Mouse (Mus musculus): ENCODE measurements around the gene Dusp8. TPM values are rescaled to one million over a fixed set of nuclear protein-coding genes. Genes with fewer than 3 reads are reported as not detected.

The Dusp8 gene
- polyA plus RNA-seq, 1 experiment from 2014 or later, result 113 TPM

DNA sequence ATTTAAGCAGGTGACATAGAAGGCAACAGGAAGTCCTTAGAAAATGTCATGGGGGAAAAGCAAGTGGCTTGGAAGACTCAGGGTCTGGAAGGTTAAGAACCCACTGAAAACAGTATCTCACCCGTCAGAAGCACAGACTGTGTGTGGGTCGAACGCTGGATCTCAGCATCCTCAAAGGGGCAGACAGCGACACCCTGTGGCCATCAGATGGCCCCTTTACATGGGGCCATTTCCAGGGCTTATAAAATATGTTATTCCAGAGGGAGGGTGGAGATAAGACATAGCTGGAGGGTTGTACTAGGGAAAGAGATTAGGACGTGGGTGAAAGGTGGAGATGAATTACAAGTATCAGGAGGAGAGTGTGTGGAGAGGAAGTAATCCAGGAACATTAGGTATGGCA is 24.0 kb upstream of the Dusp8 start:
- H3K9me3 ChIP-seq (replicated peaks; ENCODE audit: control insufficient read depth, low read length, poor library complexity, severe bottlenecking), result no peaks in the 10 kb centered on the region
- no peak overlapping the region for H3K9ac ChIP-seq (ENCODE audit: low read depth, low read length)
- no peak overlapping the region for H3K4me3 ChIP-seq (ENCODE audit: low read depth, low read length)
- H3K4me2 ChIP-seq (ENCODE audit: low read length), result no peak overlapping the region
- no peaks in the 10 kb centered on the region for H3K27me3 ChIP-seq (ENCODE audit: control insufficient read depth, insufficient read depth, low read depth, low read length)
- no peaks in the 10 kb centered on the region for H3K36me3 ChIP-seq (ENCODE audit: control insufficient read depth, insufficient read depth, low read length)
- H3K4me1 ChIP-seq (ENCODE audit: control insufficient read depth, insufficient read depth, low read length), result no peaks in the 10 kb centered on the region
- no peak overlapping the region for H3K27ac ChIP-seq (ENCODE audit: low read length)
- WGBS, result 13% methylated on average over 5 of the region's 5 CpGs
- ATAC-seq, result no peak

DNA sequence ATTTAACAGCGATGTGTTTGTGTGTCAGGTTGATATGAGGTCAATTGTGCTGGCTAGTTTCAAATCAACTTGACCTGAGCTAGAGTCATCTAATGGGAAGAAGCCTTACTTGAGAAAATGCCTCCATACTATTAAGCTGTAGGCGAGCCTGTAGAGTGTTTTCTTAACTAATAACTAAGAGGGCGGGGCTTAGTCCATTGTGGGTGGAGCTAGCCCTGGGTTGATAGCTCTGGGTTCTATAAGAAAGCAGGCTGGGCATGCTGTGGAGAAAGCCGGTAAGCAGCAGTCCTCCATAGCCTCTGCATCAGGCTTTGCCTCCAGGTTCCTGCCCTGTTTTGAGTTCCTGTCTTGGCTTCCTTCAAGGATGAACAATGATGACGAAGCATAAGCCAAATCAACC is 9.1 kb upstream of the Dusp8 start:
- Histone ChIP-seq H3K4me1 (ENCODE audit: control insufficient read depth, insufficient read depth, low read length) (no peaks in the 10 kb centered on the region), H3K36me3 (ENCODE audit: control insufficient read depth, insufficient read depth, low read length) (no peaks in the 10 kb centered on the region), H3K4me2 (ENCODE audit: low read length) (no peak overlapping the region), H3K4me3 (ENCODE audit: low read depth, low read length) (no peak overlapping the region), H3K9me3 (replicated peaks; ENCODE audit: control insufficient read depth, low read length, poor library complexity, severe bottlenecking) (no peaks in the 10 kb centered on the region), H3K27me3 (ENCODE audit: control insufficient read depth, insufficient read depth, low read depth, low read length) (no peaks in the 10 kb centered on the region), H3K9ac (ENCODE audit: low read depth, low read length) (no peak overlapping the region), H3K27ac (ENCODE audit: low read length) (no peak overlapping the region)
- no peak for ATAC-seq
- WGBS, result 59% methylated on average over 5 of the region's 5 CpGs

DNA sequence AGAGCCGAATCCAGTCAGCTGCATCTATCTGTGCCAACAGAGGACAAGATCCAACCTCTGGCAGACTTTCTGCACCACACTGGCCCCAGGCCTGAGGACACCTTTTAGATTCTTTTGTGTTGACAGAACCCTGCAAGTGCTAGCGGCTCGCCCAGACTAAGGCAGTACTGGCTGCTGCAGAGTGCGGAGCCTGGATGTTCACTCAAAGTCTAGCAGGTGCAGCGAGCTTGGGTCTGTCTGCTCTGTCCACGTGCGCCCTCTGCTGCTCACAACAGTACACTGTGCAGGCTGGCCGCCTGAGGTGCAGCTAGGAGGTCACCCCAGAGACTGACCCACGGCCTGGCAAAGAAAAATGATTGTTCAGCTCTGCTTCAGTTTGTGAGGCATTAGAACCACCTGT is 2.1 kb upstream of the Dusp8 start:
- H3K4me1 ChIP-seq (ENCODE audit: control insufficient read depth, insufficient read depth, low read length), result peaks cover 21% of the 10 kb centered on the region
- no peak overlapping the region for H3K27ac ChIP-seq (ENCODE audit: low read length)
- peak; percentile 57 for ATAC-seq
- peak overlapping the region; percentile 43 for H3K4me2 ChIP-seq (ENCODE audit: low read length)
- H3K36me3 ChIP-seq (ENCODE audit: control insufficient read depth, insufficient read depth, low read length), result no peaks in the 10 kb centered on the region
- H3K9ac ChIP-seq (ENCODE audit: low read depth, low read length), result no peak overlapping the region; the same call in 1 of the 2 replicates
- H3K27me3 ChIP-seq (ENCODE audit: control insufficient read depth, insufficient read depth, low read depth, low read length), result no peaks in the 10 kb centered on the region
- no peaks in the 10 kb centered on the region for H3K9me3 ChIP-seq (replicated peaks; ENCODE audit: control insufficient read depth, low read length, poor library complexity, severe bottlenecking)
- WGBS, result 10% methylated on average over 9 of the region's 9 CpGs
- peak overlapping the region; percentile 12; the same call in 1 of the 2 replicates for H3K4me3 ChIP-seq (ENCODE audit: low read depth, low read length)

DNA sequence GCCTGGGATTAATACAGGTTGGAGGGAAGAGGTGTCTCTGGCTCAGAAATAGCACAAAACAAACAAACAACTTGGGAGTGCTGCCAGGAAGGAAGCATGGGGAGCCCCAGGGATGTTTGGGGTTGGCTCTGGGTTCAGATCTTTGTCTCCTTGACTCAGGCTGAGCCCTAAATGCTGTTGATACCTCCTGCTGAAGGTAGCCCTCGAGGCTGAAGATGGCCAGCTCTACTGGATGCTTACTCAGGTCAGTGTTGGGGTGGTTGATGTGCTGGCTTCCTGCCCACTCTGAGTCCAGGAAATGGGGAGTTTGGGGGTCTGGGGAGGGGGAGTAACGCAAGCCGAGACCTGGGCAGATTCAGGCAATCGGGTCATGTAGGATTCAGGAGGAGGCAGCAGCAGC is 1.1 kb upstream of the Dusp8 start:
- Histone ChIP-seq H3K36me3 (ENCODE audit: control insufficient read depth, insufficient read depth, low read length) (no peaks in the 10 kb centered on the region), H3K9me3 (replicated peaks; ENCODE audit: control insufficient read depth, low read length, poor library complexity, severe bottlenecking) (no peaks in the 10 kb centered on the region), H3K9ac (ENCODE audit: low read depth, low read length) (peak overlapping the region; percentile 99; the same call in 1 of the 2 replicates), H3K27ac (ENCODE audit: low read length) (no peak overlapping the region), H3K4me2 (ENCODE audit: low read length) (peak overlapping the region; percentile 96), H3K27me3 (ENCODE audit: control insufficient read depth, insufficient read depth, low read depth, low read length) (no peaks in the 10 kb centered on the region), H3K4me3 (ENCODE audit: low read depth, low read length) (peak overlapping the region; percentile 88; the same call in 1 of the 2 replicates), H3K4me1 (ENCODE audit: control insufficient read depth, insufficient read depth, low read length) (peaks cover 32% of the 10 kb centered on the region)
- 66% methylated on average over 4 of the region's 4 CpGs for WGBS
- no peak for ATAC-seq

DNA sequence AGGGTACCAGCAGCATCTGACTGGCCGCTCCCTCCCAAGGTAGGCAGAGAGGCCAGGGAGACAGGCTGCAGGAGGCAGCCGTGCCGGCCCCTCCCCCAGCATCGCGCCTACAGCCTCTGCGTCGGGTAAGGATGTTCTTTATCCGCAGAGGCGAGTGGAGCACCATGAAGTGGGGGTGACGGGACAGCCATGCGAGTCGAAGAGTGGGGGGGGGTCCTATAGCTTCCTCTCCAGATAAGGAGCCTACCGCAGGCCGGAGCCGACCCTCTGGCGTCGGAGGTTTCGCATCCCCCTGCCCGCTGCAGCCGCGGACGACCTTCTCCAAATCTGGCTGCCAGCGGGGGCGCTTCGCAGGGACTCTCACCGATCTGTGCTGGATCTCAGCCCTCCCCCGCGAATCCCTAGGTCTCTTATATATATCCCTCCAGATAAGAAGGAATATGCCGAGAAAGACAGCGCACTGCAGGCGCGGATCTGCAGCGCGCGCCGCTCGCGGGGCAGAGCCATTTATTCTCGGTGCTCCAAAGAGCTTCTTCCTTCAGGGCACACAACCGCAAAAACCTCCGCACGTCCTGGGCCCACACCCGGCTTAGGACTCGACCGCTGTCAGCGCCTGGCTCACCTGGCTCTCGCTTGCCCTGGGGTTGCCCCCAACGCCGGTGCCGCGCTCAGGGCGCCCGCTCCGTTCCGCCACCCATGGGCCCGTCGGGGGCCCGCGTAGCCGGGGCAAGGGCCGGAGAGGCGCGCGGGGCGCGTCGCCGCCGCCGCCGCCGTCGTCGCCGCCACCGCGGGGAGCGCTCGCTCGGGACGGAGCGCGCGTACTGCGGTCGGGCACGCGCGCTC is 1.1 kb downstream of the Dusp8 start:
- WGBS, result under 1% methylated on average over 88 of the region's 89 CpGs
- H3K9me3 ChIP-seq (replicated peaks; ENCODE audit: control insufficient read depth, low read length, poor library complexity, severe bottlenecking), result no peaks in the 10 kb centered on the region

DNA sequence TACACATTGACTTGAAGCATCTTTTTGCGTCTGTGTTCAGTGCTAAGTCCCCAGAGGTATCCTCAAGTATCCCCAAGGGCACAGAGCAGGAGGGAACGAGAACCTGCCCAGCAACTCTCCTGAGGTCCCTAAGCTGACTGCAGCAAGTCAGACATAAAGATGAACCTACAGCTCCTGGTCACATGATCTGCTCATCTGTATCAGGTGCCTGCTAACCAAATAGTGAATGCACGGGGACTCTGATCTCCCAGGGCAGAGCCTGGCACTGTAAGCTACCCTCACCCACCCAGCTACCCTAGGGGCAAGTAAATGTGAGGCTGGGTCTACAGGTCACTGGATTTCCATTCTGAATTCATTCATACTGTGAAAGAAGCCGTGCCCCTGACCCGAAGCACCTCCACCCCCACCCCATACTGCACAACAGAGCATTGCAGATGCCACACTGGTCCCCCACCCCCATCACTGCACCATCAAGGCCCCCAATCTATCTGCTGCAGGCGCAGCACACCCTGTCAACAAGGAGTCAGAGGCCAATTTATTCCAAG is 1.9 kb downstream of the Dusp8 start:
- Histone ChIP-seq H3K4me3 (ENCODE audit: low read depth, low read length) (peak overlapping the region; percentile 88), H3K4me1 (ENCODE audit: control insufficient read depth, insufficient read depth, low read length) (peaks cover 61% of the 10 kb centered on the region), H3K36me3 (ENCODE audit: control insufficient read depth, insufficient read depth, low read length) (no peaks in the 10 kb centered on the region), H3K9me3 (replicated peaks; ENCODE audit: control insufficient read depth, low read length, poor library complexity, severe bottlenecking) (no peaks in the 10 kb centered on the region), H3K27me3 (ENCODE audit: control insufficient read depth, insufficient read depth, low read depth, low read length) (no peaks in the 10 kb centered on the region), H3K4me2 (ENCODE audit: low read length) (peak overlapping the region; percentile 96), H3K9ac (ENCODE audit: low read depth, low read length) (peak overlapping the region; percentile 99), H3K27ac (ENCODE audit: low read length) (peak overlapping the region; percentile 98)
- WGBS, result 10% methylated on average over 6 of the region's 6 CpGs
- no peak for ATAC-seq

More for the DNA sequence above, 1.1 kb downstream of the Dusp8 start:
- Histone ChIP-seq H3K36me3 (ENCODE audit: control insufficient read depth, insufficient read depth, low read length) (no peaks in the 10 kb centered on the region), H3K27me3 (ENCODE audit: control insufficient read depth, insufficient read depth, low read depth, low read length) (no peaks in the 10 kb centered on the region), H3K4me3 (ENCODE audit: low read depth, low read length) (peak overlapping the region; percentile 88), H3K4me2 (ENCODE audit: low read length) (peak overlapping the region; percentile 96), H3K4me1 (ENCODE audit: control insufficient read depth, insufficient read depth, low read length) (peaks cover 53% of the 10 kb centered on the region), H3K9ac (ENCODE audit: low read depth, low read length) (peak overlapping the region; percentile 99), H3K27ac (ENCODE audit: low read length) (peak overlapping the region; percentile 98)
- peak; percentile 21 for ATAC-seq

DNA sequence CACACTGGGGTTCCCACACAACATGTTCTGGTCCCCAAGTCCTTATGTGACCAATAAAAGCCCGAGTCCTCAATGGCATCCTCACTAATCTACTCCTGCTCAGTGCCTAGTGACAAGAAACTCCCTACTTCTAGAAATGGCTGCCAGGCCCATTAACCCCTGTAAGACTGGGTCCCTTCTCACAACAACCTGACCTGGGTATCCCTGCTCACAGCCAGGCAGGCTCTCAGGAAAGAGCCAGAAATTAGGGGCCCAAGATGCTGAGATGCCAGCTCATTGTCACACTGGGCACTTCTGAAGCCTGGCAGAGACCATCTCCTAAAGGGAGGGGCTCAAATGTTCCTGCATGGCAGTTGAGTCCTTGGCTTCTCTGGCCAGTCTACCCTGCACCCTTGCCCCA is 2.7 kb downstream of the Dusp8 start:
- peak overlapping the region; percentile 96 for H3K4me2 ChIP-seq (ENCODE audit: low read length)
- 48% methylated on average over 1 of the region's 1 CpGs for WGBS
- H3K4me1 ChIP-seq (ENCODE audit: control insufficient read depth, insufficient read depth, low read length), result peaks cover 67% of the 10 kb centered on the region
- H3K9ac ChIP-seq (ENCODE audit: low read depth, low read length), result peak overlapping the region; percentile 99
- no peaks in the 10 kb centered on the region for H3K9me3 ChIP-seq (replicated peaks; ENCODE audit: control insufficient read depth, low read length, poor library complexity, severe bottlenecking)
- H3K27me3 ChIP-seq (ENCODE audit: control insufficient read depth, insufficient read depth, low read depth, low read length), result no peaks in the 10 kb centered on the region
- H3K36me3 ChIP-seq (ENCODE audit: control insufficient read depth, insufficient read depth, low read length), result peaks cover 3% of the 10 kb centered on the region
- H3K27ac ChIP-seq (ENCODE audit: low read length), result peak overlapping the region; percentile 86
- ATAC-seq, result no peak
- H3K4me3 ChIP-seq (ENCODE audit: low read depth, low read length), result peak overlapping the region; percentile 88

DNA sequence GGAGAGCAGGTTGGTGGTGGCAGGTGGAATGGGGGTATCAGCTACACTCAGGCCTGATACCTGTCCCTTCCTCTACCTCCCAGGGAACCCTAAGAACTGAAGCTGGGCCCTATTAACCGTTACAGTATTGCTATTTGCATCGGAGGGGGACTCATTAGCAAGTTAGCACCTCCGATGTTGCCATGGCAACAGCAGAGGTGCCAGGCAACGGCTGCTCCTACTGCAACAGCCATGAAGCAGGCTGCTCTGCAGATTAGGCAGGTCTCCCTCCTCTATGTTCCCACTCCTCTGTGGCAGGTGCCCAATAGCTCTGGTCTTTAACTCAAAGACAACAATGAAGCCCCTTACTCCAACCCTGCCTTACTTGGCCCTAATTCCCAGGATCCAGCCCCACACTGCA is 3.8 kb downstream of the Dusp8 start:
- H3K4me3 ChIP-seq (ENCODE audit: low read depth, low read length), result peak overlapping the region; percentile 88
- H3K9me3 ChIP-seq (replicated peaks; ENCODE audit: control insufficient read depth, low read length, poor library complexity, severe bottlenecking), result no peaks in the 10 kb centered on the region

More for the DNA sequence above, 3.8 kb downstream of the Dusp8 start:
- Histone ChIP-seq H3K27ac (ENCODE audit: low read length) (peak overlapping the region; percentile 86), H3K36me3 (ENCODE audit: control insufficient read depth, insufficient read depth, low read length) (peaks cover 11% of the 10 kb centered on the region), H3K4me2 (ENCODE audit: low read length) (peak overlapping the region; percentile 96), H3K27me3 (ENCODE audit: control insufficient read depth, insufficient read depth, low read depth, low read length) (no peaks in the 10 kb centered on the region), H3K4me1 (ENCODE audit: control insufficient read depth, insufficient read depth, low read length) (peaks cover 63% of the 10 kb centered on the region), H3K9ac (ENCODE audit: low read depth, low read length) (peak overlapping the region; percentile 99)
- 0% methylated on average over 4 of the region's 4 CpGs for WGBS
- ATAC-seq, result peak; percentile 27
